Mouse (Mus musculus): ENCODE data around the gene Trp53i13. TPM values are rescaled to one million over a fixed set of nuclear protein-coding genes. Genes with fewer than 3 reads are reported as not detected.

Trp53i13 gene
- polyA plus RNA-seq, 1 experiment from 2014 or later, result 16.3 TPM

DNA sequence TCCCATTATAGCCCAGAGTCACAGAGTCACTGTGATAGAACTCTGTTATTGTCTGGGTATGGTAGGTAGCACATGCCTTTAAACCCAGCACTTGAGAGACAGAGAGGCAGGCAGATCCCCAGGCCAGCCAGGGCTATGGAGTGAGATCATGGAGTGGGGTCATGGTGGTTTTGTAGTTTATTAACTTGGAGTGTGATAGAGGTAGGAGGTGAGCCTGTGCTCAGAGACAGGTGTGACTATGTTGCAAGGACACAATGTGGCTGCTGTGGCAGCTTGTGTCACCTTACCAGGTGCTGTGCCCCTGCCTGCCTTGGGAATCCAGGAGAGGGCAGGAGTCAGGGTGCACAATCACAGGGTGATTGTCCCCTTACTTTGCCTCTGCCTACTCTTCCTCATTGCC is 20.3 kb downstream of the Trp53i13 start:
- Histone ChIP-seq H3K4me3 (ENCODE audit: low read depth, low read length) (no peak overlapping the region), H3K9ac (ENCODE audit: low read length) (peak overlapping the region; percentile 96; the same call in 1 of the 2 replicates)

DNA sequence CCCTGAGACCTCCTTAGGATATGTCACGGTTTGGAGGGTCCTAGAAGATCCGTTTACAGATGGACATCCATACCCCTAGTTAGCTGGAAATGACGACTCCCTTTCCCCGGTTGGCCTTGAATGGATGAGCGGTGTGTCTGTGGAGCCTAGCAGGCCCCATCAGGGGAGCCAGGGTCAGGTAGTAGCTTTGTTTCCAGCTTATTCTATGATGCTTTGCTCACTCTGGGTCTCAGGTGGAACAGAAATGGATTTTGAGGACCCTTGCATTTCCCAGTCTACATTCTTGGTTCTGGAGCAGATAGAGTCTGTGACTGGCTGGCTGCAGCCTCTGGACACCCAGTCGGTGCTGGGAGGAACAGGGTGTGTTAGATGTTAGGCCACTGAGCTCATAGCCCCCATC is 21.0 kb downstream of the Trp53i13 start:
- peak overlapping the region; percentile 96 for H3K9ac ChIP-seq (ENCODE audit: low read length)
- 80% methylated on average over 6 of the region's 6 CpGs for WGBS
- H3K27me3 ChIP-seq (replicated peaks; ENCODE audit: control insufficient read depth, insufficient read depth, low read length), result no peaks in the 10 kb centered on the region

More for the DNA sequence above, 20.3 kb downstream of the Trp53i13 start:
- DNase-seq (ENCODE audit: low spot score), result no peak
- Histone ChIP-seq H3K36me3 (ENCODE audit: control insufficient read depth, insufficient read depth, low read length) (peaks cover 24% of the 10 kb centered on the region), H3K4me1 (ENCODE audit: control insufficient read depth, insufficient read depth, low read length) (peaks cover 31% of the 10 kb centered on the region), H3K27me3 (replicated peaks; ENCODE audit: control insufficient read depth, insufficient read depth, low read length) (no peaks in the 10 kb centered on the region), H3K9me3 (replicated peaks; ENCODE audit: control insufficient read depth, low read length) (no peaks in the 10 kb centered on the region), H3K27ac (ENCODE audit: low read depth, low read length) (no peak overlapping the region), H3K4me2 (ENCODE audit: low read length) (peak overlapping the region; percentile 94; the same call in 1 of the 2 replicates)
- ATAC-seq, result no peak

DNA sequence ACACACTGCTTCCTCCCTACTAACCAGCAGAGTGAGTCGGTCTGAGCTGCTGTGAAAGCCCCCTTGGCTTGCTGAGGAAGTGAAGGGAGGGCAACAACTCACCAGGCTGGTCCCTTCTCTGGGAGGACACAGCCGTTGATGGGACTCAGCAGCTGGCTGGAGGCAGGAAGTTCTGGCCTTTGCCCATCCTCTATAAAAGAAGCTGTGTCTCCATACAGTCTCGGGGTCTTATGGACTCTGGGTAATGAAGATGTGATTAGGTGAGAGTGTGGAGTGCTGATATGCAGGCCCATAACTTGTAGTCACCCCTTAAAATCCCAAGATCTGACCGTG is 21.5 kb downstream of the Trp53i13 start:
- peak overlapping the region; percentile 96 for H3K9ac ChIP-seq (ENCODE audit: low read length)
- peak overlapping the region; percentile 94 for H3K4me2 ChIP-seq (ENCODE audit: low read length)
- H3K4me3 ChIP-seq (ENCODE audit: low read depth, low read length), result peak overlapping the region; percentile 88
- H3K27me3 ChIP-seq (replicated peaks; ENCODE audit: control insufficient read depth, insufficient read depth, low read length), result no peaks in the 10 kb centered on the region
- DNase-seq (ENCODE audit: low spot score) (no peak), ATAC-seq (no peak)
- peaks cover 36% of the 10 kb centered on the region for H3K4me1 ChIP-seq (ENCODE audit: control insufficient read depth, insufficient read depth, low read length)
- 27% methylated on average over 4 of the region's 4 CpGs for WGBS
- no peak overlapping the region for H3K27ac ChIP-seq (ENCODE audit: low read depth, low read length)
- no peaks in the 10 kb centered on the region for H3K9me3 ChIP-seq (replicated peaks; ENCODE audit: control insufficient read depth, low read length)
- H3K36me3 ChIP-seq (ENCODE audit: control insufficient read depth, insufficient read depth, low read length), result peaks cover 12% of the 10 kb centered on the region

More for the DNA sequence above, 21.0 kb downstream of the Trp53i13 start:
- Histone ChIP-seq H3K4me3 (ENCODE audit: low read depth, low read length) (peak overlapping the region; percentile 88; the same call in 1 of the 2 replicates), H3K4me1 (ENCODE audit: control insufficient read depth, insufficient read depth, low read length) (peaks cover 36% of the 10 kb centered on the region), H3K9me3 (replicated peaks; ENCODE audit: control insufficient read depth, low read length) (no peaks in the 10 kb centered on the region), H3K36me3 (ENCODE audit: control insufficient read depth, insufficient read depth, low read length) (peaks cover 16% of the 10 kb centered on the region), H3K4me2 (ENCODE audit: low read length) (peak overlapping the region; percentile 94), H3K27ac (ENCODE audit: low read depth, low read length) (no peak overlapping the region)
- ATAC-seq (no peak), DNase-seq (ENCODE audit: low spot score) (no peak)

DNA sequence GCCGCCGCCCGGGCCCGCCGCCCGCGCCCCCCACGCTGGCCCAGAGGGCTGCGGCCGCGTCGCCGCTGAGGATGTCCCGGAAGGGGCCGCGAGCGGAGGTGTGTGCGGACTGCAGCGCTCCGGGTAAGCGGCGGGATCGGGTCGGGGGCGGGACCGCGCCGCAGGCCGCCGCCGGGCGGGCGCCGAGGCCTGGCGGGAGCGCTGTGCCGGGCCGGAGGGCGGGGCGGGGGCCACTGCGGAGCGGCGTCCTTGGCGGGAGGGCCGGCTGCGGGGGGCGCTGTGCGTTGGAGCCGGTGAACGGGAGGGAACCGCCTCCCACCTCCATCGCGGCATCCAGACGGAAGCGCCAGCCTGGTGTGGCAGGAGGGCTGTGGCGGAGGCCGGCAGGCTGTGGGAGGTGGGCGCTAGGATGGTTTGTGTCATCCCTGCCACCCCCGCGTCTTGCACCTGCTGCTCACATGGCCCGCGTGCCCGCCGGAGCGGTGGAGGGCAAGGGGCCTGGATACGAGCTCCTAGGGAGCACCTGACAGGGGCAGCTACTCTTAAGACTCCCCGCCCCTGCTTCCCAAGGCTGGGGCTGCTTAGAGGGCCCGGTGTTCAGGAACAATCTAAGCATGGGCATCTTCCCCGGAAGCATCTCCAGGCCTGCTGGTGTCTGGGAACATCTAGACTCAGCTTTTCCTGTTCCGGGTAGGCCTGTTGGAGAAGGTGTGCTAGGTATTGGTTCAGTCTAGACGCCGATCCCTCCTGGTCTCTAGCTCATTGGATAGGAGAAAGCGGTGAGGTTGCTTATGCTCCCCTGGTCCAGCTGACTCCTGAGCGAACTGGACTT is 22.1 kb downstream of the Trp53i13 start, which contains the start of gene Git1:
Gene Git1, plus strand, starts transcription at position 51 of the 832 bp plus-strand sequence.
- peak within 1 kb of the TSS; percentile 91 for H3K27ac ChIP-seq (ENCODE audit: low read depth, low read length)
- H3K36me3 ChIP-seq (ENCODE audit: control insufficient read depth, insufficient read depth, low read length), result peaks cover 6% of the 10 kb centered on the region
- H3K4me1 ChIP-seq (ENCODE audit: control insufficient read depth, insufficient read depth, low read length), result peaks cover 36% of the 10 kb centered on the region
- no peaks in the 10 kb centered on the region for H3K9me3 ChIP-seq (replicated peaks; ENCODE audit: control insufficient read depth, low read length)
- H3K4me2 ChIP-seq (ENCODE audit: low read length), result peak within 1 kb of the TSS; percentile 94
- H3K27me3 ChIP-seq (replicated peaks; ENCODE audit: control insufficient read depth, insufficient read depth, low read length), result no peaks in the 10 kb centered on the region
- no peak for DNase-seq (ENCODE audit: low spot score)
- peak within 1 kb of the TSS; percentile 92 for H3K4me3 ChIP-seq (ENCODE audit: low read depth, low read length)
- 2% methylated on average over 34 of the region's 74 CpGs for WGBS
- ATAC-seq, result no peak
- peak within 1 kb of the TSS; percentile 96 for H3K9ac ChIP-seq (ENCODE audit: low read length)

DNA sequence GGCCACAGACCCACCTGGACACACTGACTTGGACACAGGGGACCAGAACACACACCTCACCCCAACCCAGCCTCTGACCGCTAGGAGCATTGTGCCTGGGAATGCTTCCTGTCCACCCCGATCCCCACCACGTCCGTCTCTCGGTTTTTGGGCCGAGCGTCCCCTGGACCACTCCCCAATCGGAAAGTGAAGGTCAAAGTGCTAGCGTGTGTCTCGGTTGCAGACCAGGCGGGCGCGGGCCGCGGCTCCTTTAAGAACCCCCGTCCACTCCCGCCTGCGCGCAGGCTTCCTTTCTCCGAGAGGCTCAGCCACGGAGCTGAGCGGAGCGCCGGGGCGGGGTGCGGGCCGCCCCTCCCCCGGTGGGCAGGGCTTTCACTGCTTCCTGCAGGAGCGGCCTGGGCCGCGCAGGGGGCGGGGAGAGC is 22.9 kb downstream of the Trp53i13 start:
- DNase-seq (ENCODE audit: low spot score) (peak; percentile 97), ATAC-seq (peak; percentile 69)
- peak overlapping the region; percentile 96 for H3K9ac ChIP-seq (ENCODE audit: low read length)
- H3K27ac ChIP-seq (ENCODE audit: low read depth, low read length), result peak overlapping the region; percentile 91
- H3K4me2 ChIP-seq (ENCODE audit: low read length), result peak overlapping the region; percentile 94
- H3K36me3 ChIP-seq (ENCODE audit: control insufficient read depth, insufficient read depth, low read length), result no peaks in the 10 kb centered on the region
- WGBS, result under 1% methylated on average over 28 of the region's 32 CpGs
- H3K4me1 ChIP-seq (ENCODE audit: control insufficient read depth, insufficient read depth, low read length), result peaks cover 42% of the 10 kb centered on the region
- no peaks in the 10 kb centered on the region for H3K9me3 ChIP-seq (replicated peaks; ENCODE audit: control insufficient read depth, low read length)
- H3K27me3 ChIP-seq (replicated peaks; ENCODE audit: control insufficient read depth, insufficient read depth, low read length), result no peaks in the 10 kb centered on the region
- H3K4me3 ChIP-seq (ENCODE audit: low read depth, low read length), result peak overlapping the region; percentile 92

DNA sequence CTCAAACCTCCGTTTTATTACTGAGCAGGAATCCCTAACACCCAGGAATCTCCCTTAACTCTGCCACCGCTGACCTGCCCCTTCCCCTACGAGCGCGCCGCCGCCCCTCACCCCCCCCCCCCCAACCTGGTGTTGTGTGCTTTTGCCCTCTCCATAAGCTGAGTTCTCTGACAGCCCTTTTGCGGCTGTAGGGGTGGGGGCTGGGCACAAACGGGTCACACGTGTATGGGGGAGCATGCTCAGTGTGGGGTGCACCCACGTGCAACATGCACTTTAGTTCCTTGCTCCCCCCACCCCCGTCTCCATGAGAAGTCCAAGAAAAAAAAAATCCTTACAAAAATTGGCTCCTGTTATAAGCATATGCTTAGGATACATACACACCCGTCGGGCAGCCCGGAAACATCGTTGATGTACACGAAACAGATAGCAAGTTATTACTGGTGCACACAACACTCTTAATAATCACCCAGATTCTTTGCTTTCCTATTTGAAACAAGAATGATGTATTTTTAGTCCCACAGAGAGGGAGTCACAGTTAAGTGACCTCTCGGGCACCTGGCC is 23.4 kb downstream of the Trp53i13 start:
- Histone ChIP-seq H3K27ac (ENCODE audit: low read depth, low read length) (peak overlapping the region; percentile 91), H3K27me3 (replicated peaks; ENCODE audit: control insufficient read depth, insufficient read depth, low read length) (no peaks in the 10 kb centered on the region), H3K4me3 (ENCODE audit: low read depth, low read length) (peak overlapping the region; percentile 92), H3K4me2 (ENCODE audit: low read length) (peak overlapping the region; percentile 94), H3K9ac (ENCODE audit: low read length) (peak overlapping the region; percentile 96), H3K36me3 (ENCODE audit: control insufficient read depth, insufficient read depth, low read length) (no peaks in the 10 kb centered on the region), H3K4me1 (ENCODE audit: control insufficient read depth, insufficient read depth, low read length) (peaks cover 47% of the 10 kb centered on the region), H3K9me3 (replicated peaks; ENCODE audit: control insufficient read depth, low read length) (no peaks in the 10 kb centered on the region)
- DNase-seq (ENCODE audit: low spot score), result peak; percentile 46
- ATAC-seq, result no peak
- WGBS, result 3% methylated on average over 18 of the region's 18 CpGs

DNA sequence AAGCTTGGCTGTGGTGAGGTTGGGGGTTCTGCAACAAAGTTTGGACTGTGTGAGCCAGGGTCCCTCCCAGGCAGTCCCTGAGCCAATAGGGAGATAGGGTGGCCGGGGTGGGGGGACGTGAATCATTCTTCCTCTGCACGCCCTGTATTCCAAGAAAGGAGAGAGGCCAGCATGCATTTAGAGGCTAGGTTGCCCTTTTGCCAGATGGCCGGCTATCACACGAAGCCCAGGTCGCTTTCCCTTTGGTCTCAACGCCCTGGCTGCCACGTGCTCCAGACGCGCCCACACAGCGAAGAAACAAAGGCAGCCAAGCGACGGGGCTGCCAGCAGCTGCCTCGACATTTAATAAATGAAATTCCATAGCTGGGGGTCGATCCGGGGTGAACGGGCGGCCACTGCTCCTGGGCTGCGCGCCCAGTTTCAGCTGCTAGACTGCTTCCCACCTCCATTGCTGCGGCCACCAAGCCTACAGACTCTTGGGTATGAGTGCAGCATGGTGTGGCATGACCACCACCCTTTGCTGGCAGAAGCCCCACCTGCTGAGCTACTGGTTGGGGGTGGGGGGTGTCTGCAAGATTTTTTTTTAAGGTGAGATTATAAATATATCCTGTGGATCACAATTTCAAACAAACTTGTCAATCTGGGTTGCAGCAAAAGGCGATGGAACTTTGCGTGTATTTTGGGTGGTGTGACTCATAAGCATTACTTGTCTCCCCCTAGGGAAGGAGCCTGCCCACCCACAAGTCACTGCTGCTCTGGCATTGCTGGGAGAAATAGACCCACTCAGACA is 24.1 kb downstream of the Trp53i13 start:
- ATAC-seq (peak; percentile 65), DNase-seq (ENCODE audit: low spot score) (no peak)
- Histone ChIP-seq H3K4me2 (ENCODE audit: low read length) (peak overlapping the region; percentile 94), H3K9me3 (replicated peaks; ENCODE audit: control insufficient read depth, low read length) (no peaks in the 10 kb centered on the region), H3K4me3 (ENCODE audit: low read depth, low read length) (peak overlapping the region; percentile 92), H3K27me3 (replicated peaks; ENCODE audit: control insufficient read depth, insufficient read depth, low read length) (no peaks in the 10 kb centered on the region), H3K27ac (ENCODE audit: low read depth, low read length) (peak overlapping the region; percentile 91), H3K4me1 (ENCODE audit: control insufficient read depth, insufficient read depth, low read length) (peaks cover 54% of the 10 kb centered on the region), H3K9ac (ENCODE audit: low read length) (peak overlapping the region; percentile 96), H3K36me3 (ENCODE audit: control insufficient read depth, insufficient read depth, low read length) (no peaks in the 10 kb centered on the region)
- WGBS, result 0% methylated on average over 23 of the region's 23 CpGs

DNA sequence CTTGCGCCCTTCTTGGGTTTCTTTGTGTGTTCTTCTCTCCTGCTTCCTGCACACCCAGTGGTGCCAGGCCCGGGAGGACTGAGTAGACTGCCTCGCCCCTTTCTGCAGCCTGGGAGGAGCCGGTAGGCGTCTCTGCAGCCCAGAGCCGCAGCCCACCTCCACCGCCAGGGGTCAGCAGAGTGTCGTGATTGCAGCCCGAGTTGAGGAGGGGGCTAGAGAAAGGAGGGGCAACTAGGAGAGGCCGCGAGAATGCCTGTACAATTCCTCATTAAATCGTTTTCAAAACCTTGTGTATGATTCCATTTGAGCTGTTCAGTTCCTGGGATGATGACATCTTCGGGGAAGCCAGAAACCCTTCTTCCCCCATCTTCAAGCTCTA is 24.7 kb downstream of the Trp53i13 start:
- Histone ChIP-seq H3K36me3 (ENCODE audit: control insufficient read depth, insufficient read depth, low read length) (no peaks in the 10 kb centered on the region), H3K27ac (ENCODE audit: low read depth, low read length) (peak overlapping the region; percentile 91), H3K4me2 (ENCODE audit: low read length) (peak overlapping the region; percentile 94), H3K9ac (ENCODE audit: low read length) (peak overlapping the region; percentile 96; the same call in 1 of the 2 replicates), H3K4me1 (ENCODE audit: control insufficient read depth, insufficient read depth, low read length) (peaks cover 60% of the 10 kb centered on the region), H3K4me3 (ENCODE audit: low read depth, low read length) (peak overlapping the region; percentile 92), H3K27me3 (replicated peaks; ENCODE audit: control insufficient read depth, insufficient read depth, low read length) (no peaks in the 10 kb centered on the region), H3K9me3 (replicated peaks; ENCODE audit: control insufficient read depth, low read length) (no peaks in the 10 kb centered on the region)
- DNase-seq (ENCODE audit: low spot score), result peak; percentile 97
- ATAC-seq, result peak; percentile 78
- WGBS, result under 1% methylated on average over 13 of the region's 13 CpGs
